In genomic region chr11:77791241-77791727, GRCm38 (mm10) we compare ENCODE assay signal across 8 mouse cellular contexts. TPM values are rescaled to one million over a fixed set of nuclear protein-coding genes. Genes with fewer than 3 reads are reported as not detected.
DNase-seq lines count a peak whose midpoint lies in the region; ATAC-seq and TF ChIP-seq lines count a peak whose summit lies in the region.

No protein-coding gene starts in this region.

- H3K9ac ChIP-seq in forebrain, embryonic 14.5 days (ENCODE audit: low read length) = peak overlapping the region; percentile 40; the same call in 1 of the 2 replicates
- H3K9ac ChIP-seq in kidney, postnatal 0 days (ENCODE audit: low read depth, low read length) = 0 out of 2 replicates have a peak overlapping the region, but pooled peaks have one; percentile 31
- no peak overlapping the region for H3K9ac ChIP-seq in midbrain, postnatal 0 days (replicated peaks; ENCODE audit: low read length, poor library complexity, severe bottlenecking)

- peaks cover 97% of the 10 kb centered on the region for H3K79me2 ChIP-seq in C2C12 (ENCODE audit: control insufficient read depth, insufficient read depth)

- H3K36me3 ChIP-seq in C2C12 (ENCODE audit: control insufficient read depth, insufficient read depth) = peaks cover 9% of the 10 kb centered on the region
- H3K36me3 ChIP-seq in forebrain, embryonic 14.5 days (ENCODE audit: control insufficient read depth, insufficient read depth, low read length) = no peaks in the 10 kb centered on the region
- 0 out of 2 replicates have a peak, but pooled peaks cover 2% of the 10 kb centered on the region for H3K36me3 ChIP-seq in kidney, postnatal 0 days (ENCODE audit: insufficient read depth, low read length)
- no peaks in the 10 kb centered on the region for H3K36me3 ChIP-seq in midbrain, postnatal 0 days (ENCODE audit: insufficient read depth, low read length)

- WGBS in forebrain, embryonic 14.5 days = 23% methylated on average over 8 of the region's 8 CpGs
- WGBS in kidney, postnatal 0 days = 36% methylated on average over 8 of the region's 8 CpGs
- WGBS in midbrain, postnatal 0 days = 30% methylated on average over 8 of the region's 8 CpGs

- 0 out of 2 replicates have a peak overlapping the region, but pooled peaks have one; percentile 6 for H3K4me2 ChIP-seq in forebrain, embryonic 14.5 days (ENCODE audit: low read length)
- H3K4me2 ChIP-seq in kidney, postnatal 0 days (ENCODE audit: low read length) = no peak overlapping the region
- H3K4me2 ChIP-seq in midbrain, postnatal 0 days (ENCODE audit: low read depth, low read length, poor library complexity, severe bottlenecking) = no peak overlapping the region

- TF ChIP-seq CTCF in C2C12 (IDR thresholded peaks at IDR 0.05; ENCODE audit: control insufficient read depth, insufficient read depth, insufficient read length) = no peak
- TF ChIP-seq CTCF in kidney, postnatal 0 days (IDR thresholded peaks at IDR 0.05; ENCODE audit: low read depth) = no peak
- no peak for TF ChIP-seq CTCF in midbrain, postnatal 0 days (IDR thresholded peaks at IDR 0.05)

- H3K27ac ChIP-seq in forebrain, embryonic 14.5 days (ENCODE audit: low read depth, low read length) = peak overlapping the region; percentile 76
- H3K27ac ChIP-seq in kidney, postnatal 0 days = peak overlapping the region; percentile 86
- peak overlapping the region; percentile 4; the same call in 1 of the 2 replicates for H3K27ac ChIP-seq in midbrain, postnatal 0 days (ENCODE audit: low read depth, low read length)

- peaks cover 34% of the 10 kb centered on the region for H3K4me1 ChIP-seq in forebrain, embryonic 14.5 days (ENCODE audit: control insufficient read depth, insufficient read depth, low read length)
- peaks cover 33% of the 10 kb centered on the region for H3K4me1 ChIP-seq in kidney, postnatal 0 days (replicated peaks; ENCODE audit: insufficient read depth, low read length)
- no peaks in the 10 kb centered on the region; the same call in 1 of the 2 replicates for H3K4me1 ChIP-seq in midbrain, postnatal 0 days (ENCODE audit: insufficient read depth, low read length)

- H3ac ChIP-seq in C2C12 (ENCODE audit: control insufficient read depth, insufficient read length, low read depth) = peak overlapping the region; percentile 18

- H3K9me3 ChIP-seq in forebrain, embryonic 14.5 days (replicated peaks; ENCODE audit: control insufficient read depth, low read length) = no peaks in the 10 kb centered on the region
- no peaks in the 10 kb centered on the region for H3K9me3 ChIP-seq in kidney, postnatal 0 days (replicated peaks; ENCODE audit: low read length)
- no peaks in the 10 kb centered on the region for H3K9me3 ChIP-seq in midbrain, postnatal 0 days (ENCODE audit: low read length)

- DNase-seq in adrenal gland, adult 2 months = peak; percentile 78
- no peak for DNase-seq in adrenal gland, adult 18-20 months (ENCODE audit: low spot score in 2 of 2)
- peak; percentile 64 for DNase-seq in forebrain, embryonic 14.5 days (ENCODE audit: low spot score)
- no peak for DNase-seq in kidney, postnatal 0 days (ENCODE audit: low spot score)
- DNase-seq in midbrain, postnatal 0 days (ENCODE audit: low spot score) = peak; percentile 37
- no peak for DNase-seq in yolk sac, embryonic 10.5 days (ENCODE audit: low spot score)
- no peak for DNase-seq in urinary bladder, postnatal 25 days (ENCODE audit: low spot score)

- peaks cover 36% of the 10 kb centered on the region for H3K79me3 ChIP-seq in C2C12 (ENCODE audit: low read depth)

- H3K27me3 ChIP-seq in C2C12 (ENCODE audit: control insufficient read depth, insufficient read depth, insufficient read length) = no peaks in the 10 kb centered on the region
- no peaks in the 10 kb centered on the region for H3K27me3 ChIP-seq in forebrain, embryonic 14.5 days (replicated peaks; ENCODE audit: control insufficient read depth, insufficient read depth, low read length)
- no peaks in the 10 kb centered on the region for H3K27me3 ChIP-seq in kidney, postnatal 0 days (ENCODE audit: insufficient read depth, low read length)
- H3K27me3 ChIP-seq in midbrain, postnatal 0 days (ENCODE audit: insufficient read depth, low read length) = no peaks in the 10 kb centered on the region

- no peak overlapping the region for H3K4me3 ChIP-seq in C2C12 (ENCODE audit: insufficient read depth, poor library complexity, severe bottlenecking)
- H3K4me3 ChIP-seq in forebrain, embryonic 14.5 days (ENCODE audit: low read depth, low read length) = no peak overlapping the region
- H3K4me3 ChIP-seq in kidney, postnatal 0 days (replicated peaks; ENCODE audit: low read depth, low read length) = no peak overlapping the region
- no peak overlapping the region for H3K4me3 ChIP-seq in midbrain, postnatal 0 days (ENCODE audit: low read depth, low read length)

- peak; percentile 51 for ATAC-seq in forebrain, embryonic 14.5 days
- 0 out of 2 replicates have a peak, but pooled peaks have one; percentile 49 for ATAC-seq in kidney, postnatal 0 days (replicated peaks; ENCODE audit: low FRiP score, low read depth)
- 0 out of 2 replicates have a peak, but pooled peaks have one; percentile 39 for ATAC-seq in midbrain, postnatal 0 days (ENCODE audit: low FRiP score)

TF ChIP-seq in C2C12, 6 proteins besides CTCF, POLR2A, EP300 and RAD21:
- TF ChIP-seq USF1 (IDR thresholded peaks at IDR 0.05; ENCODE audit: low read depth) (peak; percentile 49), FOSL1 (IDR thresholded peaks at IDR 0.05; ENCODE audit: insufficient read depth, low read length, poor library complexity, severe bottlenecking) (no peak), MYOG (IDR thresholded peaks at IDR 0.05; ENCODE audit: control insufficient read depth, extremely low read depth, insufficient read length) (no peak)

RNA-seq across cellular contexts. Expression of gene Gm10277, which starts 3.7 kb away (rescaled TPM):
- not detected for total RNA-seq in adrenal gland, adult 2 months (2021)
- polyA plus RNA-seq in adrenal gland, adult 2 months (2012; rRNA removed) = not detected in 2 replicates
- not detected for total RNA-seq in adrenal gland, adult 18-20 months (2021)
- polyA plus RNA-seq in C2C12 (2012; fragmentation: generic; extraction: Trizol) = 0.33 TPM
- polyA plus RNA-seq in forebrain, embryonic 14.5 days (2014; fragmentation: Nextera tagmentation; extraction: Ambion mirVana) = 0.55 and 0.85 TPM in 2 replicates
- 0.34 and 0.40 TPM in 2 replicates for polyA plus RNA-seq in kidney, postnatal 0 days (2015; fragmentation: Nextera tagmentation; extraction: Ambion mirVana)
- total RNA-seq in midbrain, postnatal 0 days (2014; rRNA removed) = not detected in 2 replicates
- 0.44 and 1.0 TPM in 2 replicates for polyA plus RNA-seq in midbrain, postnatal 0 days (2015; fragmentation: Nextera tagmentation; extraction: Ambion mirVana)

RNA-seq across cellular contexts. Expression of gene Myo18a, which starts 28.2 kb away (rescaled TPM):
- total RNA-seq in adrenal gland, adult 2 months (2021) = 10 to 100 TPM; 50.4 to 75.6 TPM
- polyA plus RNA-seq in adrenal gland, adult 2 months (2012; rRNA removed) = 66.5 and 70.4 TPM in 2 replicates
- 10 to 100 TPM; 45.9 to 56.8 TPM for total RNA-seq in adrenal gland, adult 18-20 months (2021)
- 57.0 TPM for polyA plus RNA-seq in C2C12 (2012; fragmentation: generic; extraction: Trizol)
- 30.0 and 37.1 TPM in 2 replicates for polyA plus RNA-seq in forebrain, embryonic 14.5 days (2014; fragmentation: Nextera tagmentation; extraction: Ambion mirVana)
- 26.5 and 27.7 TPM in 2 replicates for polyA plus RNA-seq in kidney, postnatal 0 days (2015; fragmentation: Nextera tagmentation; extraction: Ambion mirVana)
- 74.2 and 82.0 TPM in 2 replicates for total RNA-seq in midbrain, postnatal 0 days (2014; rRNA removed)
- 30.4 and 35.0 TPM in 2 replicates for polyA plus RNA-seq in midbrain, postnatal 0 days (2015; fragmentation: Nextera tagmentation; extraction: Ambion mirVana)

Comparison
In these comparisons a context has a peak if more than half of its experiments do, and no peak if none do; other contexts are left out.
1. DNase-seq: peak in adrenal gland, adult 2 months (single experiment), forebrain, embryonic 14.5 days (single experiment) and midbrain, postnatal 0 days (single experiment); none in adrenal gland, adult 18-20 months (0 of 2), kidney, postnatal 0 days (single experiment), yolk sac, embryonic 10.5 days (single experiment) and urinary bladder, postnatal 25 days (single experiment).
2. H3K27ac ChIP-seq: peak in every context shown above with its lines; median percentile 86 in kidney, postnatal 0 days; 76 in forebrain, embryonic 14.5 days; 4 in midbrain, postnatal 0 days.
3. Peak in every context shown above with its lines, with median percentiles within 50 percentile points of each other: ATAC-seq.